Mouse (Mus musculus) CH12.LX (cell line): ENCODE data around the gene Hoxa9.

Experiments
- CTCF ChIP-seq, 2 experiments: IDR thresholded peaks in 1 of 2; conservative IDR thresholded peaks in 1 of 2; 2 replicates each; pipeline ENCODE4 v1.5.1; 2011 to 2012; ENCODE audit warnings: low read depth in 2 of 2, low read length in 2 of 2, improper control_type of control experiment in 1 of 2, inconsistent platforms in 1 of 2, mild to moderate bottlenecking in 1 of 2, moderate library complexity in 1 of 2
- EP300 ChIP-seq: IDR thresholded peaks from 2 replicates; pipeline ENCODE4 v1.6.1; 2011; ENCODE audit warnings: low read length, improper control_type of control experiment
- GABPA ChIP-seq: IDR thresholded peaks from 2 replicates; pipeline ENCODE4 v1.6.1; 2012; ENCODE audit warnings: low read depth, low read length, improper control_type of control experiment, inconsistent platforms; ENCODE audit not compliant: insufficient replicate concordance
- JUND ChIP-seq: conservative IDR thresholded peaks from 2 replicates; pipeline ENCODE4 v1.6.1; 2011; ENCODE audit warnings: low read depth, low read length, improper control_type of control experiment
- MEF2A ChIP-seq: IDR thresholded peaks from 2 replicates; pipeline ENCODE4 v1.6.1; 2014; ENCODE audit warnings: low read depth, mild to moderate bottlenecking, inconsistent platforms, low read length, improper control_type of control experiment, borderline replicate concordance

DNA sequence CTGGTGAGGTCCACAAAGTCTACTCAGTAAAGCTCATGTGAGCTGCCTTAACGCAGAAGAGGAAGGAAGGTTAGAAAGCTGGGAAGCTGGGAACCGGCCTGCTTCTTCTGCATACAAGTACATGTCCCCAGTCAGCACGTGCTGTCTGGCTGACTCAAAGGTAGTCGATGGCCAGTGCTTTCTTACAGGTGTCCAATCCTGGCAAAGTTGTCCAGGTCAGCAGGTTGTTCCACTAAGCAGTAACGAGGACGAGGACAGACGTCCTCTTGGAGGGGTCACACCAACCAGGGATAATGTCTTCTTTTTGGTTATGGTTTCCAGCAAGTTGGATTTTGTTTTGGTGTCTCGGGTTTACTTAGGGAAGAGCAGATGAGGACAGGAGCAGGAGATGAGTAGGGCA is 41.0 kb downstream of the Hoxa9 start:
- TF ChIP-seq CTCF (conservative IDR thresholded peaks at IDR 0.05 in 1 of 2, IDR thresholded peaks at IDR 0.05 in 1 of 2; ENCODE audit: low read depth in 2 of 2, low read length in 2 of 2) = no peak
- TF ChIP-seq JUND = no peak
- no peak for TF ChIP-seq EP300
- TF ChIP-seq MEF2A = no peak
- TF ChIP-seq GABPA = no peak
